Mouse (Mus musculus) kidney, embryonic 14.5 days (tissue): Measurements from ENCODE around the gene Zbtb20. TPM values are rescaled to one million over a fixed set of nuclear protein-coding genes. Genes with fewer than 3 reads are reported as not detected.

ENCODE experiments used
- ATAC-seq: fragments of 200-750 bp; cut with Nextera tagmentation; 2 replicates; pipeline ENCODE4 v1.8.0; 2017; ENCODE audit warnings: moderate number of reproducible peaks, mild to moderate bottlenecking, moderate TSS enrichment, moderate library complexity; ENCODE audit not compliant: low FRiP score, low TSS enrichment
- H3K27ac ChIP-seq: fragments of 300-500 bp; sonication (generic); 2 replicates; pipeline ENCODE4 v1.5.1; 2014; ENCODE audit warnings: low read depth, mild to moderate bottlenecking, low read length, moderate library complexity, mixed read lengths
- H3K27me3 ChIP-seq: fragments of 300-500 bp; sonication (generic); 2 replicates; pipeline ENCODE4 v1.6.1; 2014; ENCODE audit warnings: mild to moderate bottlenecking, low read length; ENCODE audit not compliant: control insufficient read depth, insufficient read depth
- H3K36me3 ChIP-seq: fragments of 300-500 bp; sonication (generic); 2 replicates; pipeline ENCODE4 v1.6.1; 2014; ENCODE audit warnings: low read length, mixed read lengths; ENCODE audit not compliant: control insufficient read depth, insufficient read depth
- H3K4me1 ChIP-seq: fragments of 300-500 bp; sonication (generic); 2 replicates; pipeline ENCODE4 v1.6.1; 2014; ENCODE audit warnings: low read length, mixed read lengths; ENCODE audit not compliant: control insufficient read depth, insufficient read depth
- H3K4me2 ChIP-seq: fragments of 300-500 bp; sonication (generic); replicated peaks from 2 replicates; pipeline ENCODE4 v1.6.1; 2014; ENCODE audit warnings: low read depth, mild to moderate bottlenecking, low read length
- H3K4me3 ChIP-seq: fragments of 300-500 bp; sonication (generic); 2 replicates; pipeline ENCODE4 v1.5.1; 2014; ENCODE audit warnings: mild to moderate bottlenecking, low read length
- H3K9ac ChIP-seq: fragments of 300-500 bp; sonication (generic); 2 replicates; pipeline ENCODE4 v1.6.1; 2014; ENCODE audit warnings: low read depth, mild to moderate bottlenecking, low read length, moderate library complexity
- H3K9me3 ChIP-seq: fragments of 300-500 bp; sonication (generic); 2 replicates; pipeline ENCODE4 v1.6.1; 2016; ENCODE audit warnings: low read length; ENCODE audit not compliant: control insufficient read depth
- WGBS: fragments of 180-500 bp; shearing (Covaris S2); extraction: QIAGEN DNeasy Blood & Tissue Kit; methylation state at CpG from one replicate; pipeline ENCODE4 v1.1.7; 2014; 5-methylcytosine and 5-hydroxymethylcytosine counted together
- polyA plus RNA-seq: library from polyadenylated mRNA; unstranded; fragments of >200 nt; fragmentation: Nextera tagmentation; extraction: Ambion mirVana; gene quantifications from 2 replicates; pipeline ENCODE4 v1.2.1, GENCODE M21; 2014

The Zbtb20 gene
- polyA plus RNA-seq, 1 experiment from 2014 or later = 43.3 TPM

DNA sequence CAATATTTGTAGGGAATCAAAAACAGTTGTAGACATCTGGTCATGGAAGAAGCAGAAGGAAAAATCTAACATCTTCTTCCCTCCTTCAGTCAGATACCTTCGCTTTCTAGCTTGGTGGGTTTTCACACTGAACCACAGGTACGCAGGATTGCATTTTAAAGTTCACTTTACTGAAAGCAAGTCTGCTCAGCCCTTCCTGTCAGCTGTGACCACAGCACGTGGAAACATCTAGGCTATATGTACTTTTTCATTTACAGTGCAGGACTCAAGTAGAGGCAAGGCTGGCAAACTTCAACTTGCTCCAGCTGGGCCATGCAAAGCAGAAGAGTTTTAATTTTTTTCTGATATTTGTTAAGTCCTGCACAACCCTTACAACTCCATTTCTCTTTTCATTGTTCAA, 424.7 kb downstream of the Zbtb20 start:
- Histone ChIP-seq H3K9ac (no peak overlapping the region), H3K27me3 (no peaks in the 10 kb centered on the region), H3K4me1 (no peaks in the 10 kb centered on the region), H3K27ac (no peak overlapping the region), H3K4me2 (no peak overlapping the region), H3K36me3 (no peaks in the 10 kb centered on the region), H3K9me3 (no peaks in the 10 kb centered on the region), H3K4me3 (no peak overlapping the region)
- no peak for ATAC-seq
- WGBS = 87% methylated on average over 3 of the region's 3 CpGs

- Histone ChIP-seq H3K27ac (no peak overlapping the region), H3K27me3 (no peaks in the 10 kb centered on the region), H3K4me3 (no peak overlapping the region), H3K36me3 (no peaks in the 10 kb centered on the region), H3K4me2 (no peak overlapping the region), H3K9ac (no peak overlapping the region), H3K4me1 (no peaks in the 10 kb centered on the region), H3K9me3 (no peaks in the 10 kb centered on the region)
- no peak for ATAC-seq
- 82% methylated on average over 2 of the region's 2 CpGs for WGBS
These were observed 426.5 kb downstream of the Zbtb20 start for GRCm38 (mm10) chr16:43302171-43302570.

GRCm38 (mm10) chr16:43303245-43304197, 427.8 kb downstream of the Zbtb20 start:
- ATAC-seq = peak; percentile 84
- no peaks in the 10 kb centered on the region for H3K36me3 ChIP-seq
- no peak overlapping the region for H3K9ac ChIP-seq
- H3K4me3 ChIP-seq = no peak overlapping the region
- H3K4me1 ChIP-seq = no peaks in the 10 kb centered on the region
- H3K27ac ChIP-seq = peak overlapping the region; percentile 78; the same call in 1 of the 2 replicates
- no peak overlapping the region for H3K4me2 ChIP-seq
- H3K27me3 ChIP-seq = no peaks in the 10 kb centered on the region
- no peaks in the 10 kb centered on the region for H3K9me3 ChIP-seq
- 21% methylated on average over 9 of the region's 9 CpGs for WGBS

DNA sequence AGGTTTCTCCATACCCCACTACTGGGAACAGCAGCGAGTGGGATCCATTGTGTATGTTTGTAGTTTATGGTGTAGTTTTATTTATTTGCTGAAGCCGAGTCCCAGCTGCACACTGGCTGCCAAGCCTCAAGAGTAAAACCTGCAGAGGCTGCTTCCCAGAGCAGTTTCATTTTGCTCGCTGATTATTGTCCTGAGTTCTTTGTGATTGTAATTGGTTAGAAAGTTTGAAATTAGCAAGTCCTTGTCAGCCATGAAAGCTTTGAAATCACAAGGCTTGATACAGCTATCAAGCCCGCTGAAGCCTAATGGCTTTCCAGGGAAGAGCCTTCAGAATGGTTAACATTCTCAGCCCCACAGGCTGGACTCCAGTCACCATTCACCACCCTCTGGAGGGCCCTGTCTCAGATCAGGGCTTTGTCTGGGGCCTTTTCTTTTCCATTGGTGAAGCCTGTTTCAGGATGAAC, 434.3 kb downstream of the Zbtb20 start:
- ATAC-seq = no peak
- H3K27ac ChIP-seq = peak overlapping the region; percentile 11; the same call in 1 of the 2 replicates
- no peak overlapping the region for H3K9ac ChIP-seq
- WGBS = 45% methylated on average over 4 of the region's 4 CpGs
- H3K36me3 ChIP-seq = no peaks in the 10 kb centered on the region
- H3K4me3 ChIP-seq = no peak overlapping the region
- no peaks in the 10 kb centered on the region for H3K4me1 ChIP-seq
- H3K27me3 ChIP-seq = no peaks in the 10 kb centered on the region
- H3K4me2 ChIP-seq = no peak overlapping the region
- H3K9me3 ChIP-seq = no peaks in the 10 kb centered on the region

DNA sequence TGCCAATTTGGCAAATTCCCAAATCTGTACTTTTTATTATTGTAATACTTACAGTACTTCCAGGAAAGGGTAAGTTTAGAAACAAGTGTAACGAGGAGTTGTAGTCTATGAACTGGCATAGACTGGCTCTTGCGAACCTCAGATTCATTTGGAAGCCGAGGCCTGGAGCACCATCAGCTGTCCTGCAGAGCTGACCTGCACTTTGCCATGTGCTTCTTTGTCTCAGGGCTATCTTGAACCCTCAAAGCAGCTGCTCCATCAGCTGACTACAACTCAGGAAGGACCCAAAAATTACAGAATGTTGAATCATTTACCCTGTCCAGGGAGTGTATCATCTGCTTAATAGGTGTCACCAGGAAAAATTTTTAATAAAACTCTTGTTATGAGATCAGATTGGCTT, 448.3 kb downstream of the Zbtb20 start:
- Histone ChIP-seq H3K4me2 (no peak overlapping the region), H3K9me3 (no peaks in the 10 kb centered on the region), H3K36me3 (no peaks in the 10 kb centered on the region), H3K27ac (no peak overlapping the region), H3K4me1 (no peaks in the 10 kb centered on the region), H3K4me3 (no peak overlapping the region), H3K9ac (no peak overlapping the region), H3K27me3 (no peaks in the 10 kb centered on the region)
- ATAC-seq = no peak
- WGBS = 91% methylated on average over 3 of the region's 3 CpGs

GRCm38 (mm10) chr16:43328221-43328620, 452.5 kb downstream of the Zbtb20 start:
- Histone ChIP-seq H3K27ac (no peak overlapping the region), H3K36me3 (no peaks in the 10 kb centered on the region), H3K9me3 (no peaks in the 10 kb centered on the region), H3K27me3 (no peaks in the 10 kb centered on the region), H3K4me3 (no peak overlapping the region), H3K9ac (no peak overlapping the region), H3K4me2 (no peak overlapping the region), H3K4me1 (no peaks in the 10 kb centered on the region)
- ATAC-seq = no peak
- 93% methylated on average over 1 of the region's 1 CpGs for WGBS

DNA sequence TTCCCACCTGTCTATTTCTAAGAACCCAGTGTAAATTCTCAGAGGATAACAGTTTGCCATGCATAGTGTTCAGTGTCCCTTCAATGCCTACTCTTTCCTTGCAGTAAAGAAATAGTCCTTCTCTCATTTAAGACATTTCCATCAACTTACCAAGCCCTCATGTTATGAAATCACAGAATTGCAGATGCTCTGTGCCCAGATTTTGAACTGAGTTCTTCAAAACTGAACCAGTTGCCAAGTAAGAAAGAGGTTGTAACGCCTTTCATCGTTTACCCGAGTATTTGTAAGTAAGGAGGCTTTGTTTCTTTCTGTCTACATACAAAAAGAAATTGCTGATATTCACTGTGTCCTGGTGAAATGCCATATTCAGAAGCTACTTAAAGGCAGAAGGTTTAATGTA, 454.5 kb downstream of the Zbtb20 start:
- 90% methylated on average over 3 of the region's 3 CpGs for WGBS
- Histone ChIP-seq H3K4me1 (no peaks in the 10 kb centered on the region; the same call in 1 of the 2 replicates), H3K4me3 (no peak overlapping the region), H3K4me2 (no peak overlapping the region), H3K9me3 (no peaks in the 10 kb centered on the region), H3K27me3 (no peaks in the 10 kb centered on the region), H3K9ac (no peak overlapping the region), H3K36me3 (no peaks in the 10 kb centered on the region), H3K27ac (no peak overlapping the region)
- ATAC-seq = no peak

- Histone ChIP-seq H3K9me3 (no peaks in the 10 kb centered on the region), H3K4me1 (no peaks in the 10 kb centered on the region; the same call in 1 of the 2 replicates), H3K4me3 (no peak overlapping the region), H3K27me3 (no peaks in the 10 kb centered on the region), H3K36me3 (no peaks in the 10 kb centered on the region), H3K4me2 (no peak overlapping the region), H3K9ac (no peak overlapping the region), H3K27ac (no peak overlapping the region)
- no peak for ATAC-seq
- 58% methylated on average over 3 of the region's 3 CpGs for WGBS
These were observed 455.8 kb downstream of the Zbtb20 start for GRCm38 (mm10) chr16:43331440-43331839.

GRCm38 (mm10) chr16:43332734-43333133, 457.1 kb downstream of the Zbtb20 start:
- H3K4me2 ChIP-seq = no peak overlapping the region
- no peak overlapping the region for H3K9ac ChIP-seq
- WGBS = 59% methylated on average over 2 of the region's 2 CpGs
- no peaks in the 10 kb centered on the region for H3K27me3 ChIP-seq
- H3K9me3 ChIP-seq = no peaks in the 10 kb centered on the region
- no peaks in the 10 kb centered on the region; the same call in 1 of the 2 replicates for H3K4me1 ChIP-seq
- no peak overlapping the region for H3K27ac ChIP-seq
- H3K4me3 ChIP-seq = no peak overlapping the region
- ATAC-seq = no peak
- H3K36me3 ChIP-seq = no peaks in the 10 kb centered on the region
